Mouse (Mus musculus): ENCODE measurements around the gene Gata3. TPM values are rescaled to one million over a fixed set of nuclear protein-coding genes. Genes with fewer than 3 reads are reported as not detected.
A peak's percentile ranks its signal among the peaks of the same experiment; 100 is the strongest.

The Gata3 gene
- polyA plus RNA-seq, 1 experiment from 2014 or later: 16.0 TPM

DNA sequence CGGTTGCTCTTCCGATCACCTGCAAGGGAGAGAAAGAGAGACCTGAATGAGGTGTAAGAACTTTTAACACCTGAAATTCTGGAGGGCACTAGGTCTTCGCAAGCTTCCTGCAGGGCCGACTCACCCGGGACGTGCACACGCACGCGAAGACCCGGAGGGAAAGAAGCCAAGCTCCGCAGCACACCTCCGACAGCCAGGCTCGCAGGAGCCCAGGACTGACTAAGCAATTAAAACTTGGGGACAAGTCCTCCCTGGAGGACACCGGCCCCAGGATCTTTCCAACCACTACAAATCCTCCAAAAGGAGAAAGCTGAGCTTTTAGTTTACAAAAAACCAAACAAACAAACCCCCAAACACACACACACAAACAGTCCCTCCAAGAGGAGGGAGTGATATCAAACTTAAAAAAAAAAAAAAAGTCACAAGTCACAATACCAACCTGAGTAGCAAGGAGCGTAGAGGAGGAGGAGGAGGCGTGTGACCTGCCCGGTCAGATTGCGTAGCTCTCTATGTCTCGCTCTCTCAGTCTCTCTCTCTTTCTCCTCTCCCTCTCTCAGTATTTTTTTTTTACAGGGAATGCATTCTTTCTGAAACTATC, 11.8 kb downstream of the Gata3 start:
- Histone ChIP-seq H3K36me3 (no peaks in the 10 kb centered on the region), H3K9ac (replicated peaks) (0 out of 2 replicates have a peak overlapping the region, but pooled peaks have one; percentile 3), H3K4me3 (replicated peaks) (peak overlapping the region; percentile 34), H3K4me2 (peak overlapping the region; percentile 66), H3K4me1 (peaks cover 47% of the 10 kb centered on the region), H3K27me3 (replicated peaks) (peaks cover 76% of the 10 kb centered on the region), H3K9me3 (replicated peaks) (no peaks in the 10 kb centered on the region), H3K27ac (replicated peaks) (no peak overlapping the region)
- no peak for ATAC-seq (ENCODE audit: low FRiP score)
- WGBS: under 1% methylated on average over 19 of the region's 19 CpGs

DNA sequence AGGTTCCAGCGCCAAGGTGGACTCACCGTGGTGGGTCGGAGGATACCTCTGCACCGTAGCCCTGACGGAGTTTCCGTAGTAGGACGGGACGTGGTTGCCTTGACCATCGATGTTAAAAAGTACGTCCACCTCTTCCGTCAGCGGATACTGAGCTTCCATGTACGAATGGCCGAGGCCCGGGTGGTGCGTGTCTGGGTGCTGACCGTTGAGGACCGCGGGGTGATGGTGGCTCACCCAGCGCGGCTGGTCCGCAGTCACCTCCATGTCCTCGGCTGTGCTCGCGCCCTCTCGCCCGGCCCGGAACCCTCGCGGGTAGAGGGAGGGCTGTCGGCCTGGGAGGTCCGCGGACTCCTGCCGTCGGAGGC, 12.5 kb downstream of the Gata3 start:
- H3K27ac ChIP-seq (replicated peaks): no peak overlapping the region
- peak overlapping the region; percentile 66 for H3K4me2 ChIP-seq
- no peaks in the 10 kb centered on the region for H3K36me3 ChIP-seq
- H3K9me3 ChIP-seq (replicated peaks): no peaks in the 10 kb centered on the region
- under 1% methylated on average over 35 of the region's 35 CpGs for WGBS
- ATAC-seq (ENCODE audit: low FRiP score): no peak
- H3K4me3 ChIP-seq (replicated peaks): peak overlapping the region; percentile 34
- H3K9ac ChIP-seq (replicated peaks): no peak overlapping the region
- peaks cover 80% of the 10 kb centered on the region for H3K27me3 ChIP-seq (replicated peaks)
- peaks cover 41% of the 10 kb centered on the region for H3K4me1 ChIP-seq

DNA sequence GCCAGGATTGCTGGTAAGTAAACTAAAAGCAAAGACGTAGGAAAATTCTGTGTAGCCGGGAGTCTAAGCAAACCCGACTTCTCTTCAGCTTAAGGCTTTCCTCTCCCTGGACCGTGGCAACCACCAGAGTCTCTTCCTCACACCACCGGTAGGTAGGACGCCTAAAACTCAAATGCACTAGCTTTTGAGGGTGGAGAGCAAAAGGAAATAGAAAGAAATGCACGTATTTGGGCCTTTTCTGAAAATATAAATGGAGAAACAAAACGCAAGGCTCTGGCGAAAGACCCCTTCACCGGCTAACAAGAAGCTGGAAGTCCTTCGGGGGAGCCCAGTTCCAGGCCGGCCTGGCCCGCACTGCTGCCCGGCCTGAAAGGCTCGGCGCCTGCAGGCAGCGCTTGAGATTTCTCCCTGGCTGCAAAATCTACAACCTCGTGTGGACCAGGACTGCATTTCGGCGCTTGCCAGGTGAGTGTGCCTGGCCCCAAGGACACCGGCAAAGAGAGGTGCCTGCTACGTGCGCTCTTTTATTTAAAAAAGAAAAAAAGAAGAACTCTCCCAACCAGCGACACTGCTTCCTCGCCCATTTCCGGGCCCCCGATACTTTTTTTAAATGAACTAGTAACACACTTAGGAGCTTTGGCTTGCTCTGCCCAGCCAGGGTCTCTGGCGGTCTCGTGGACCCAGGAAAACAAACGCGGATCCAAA, 13.1 kb downstream of the Gata3 start:
- H3K4me1 ChIP-seq: peaks cover 37% of the 10 kb centered on the region
- H3K9me3 ChIP-seq (replicated peaks): no peaks in the 10 kb centered on the region
- no peak overlapping the region for H3K9ac ChIP-seq (replicated peaks)
- no peak for ATAC-seq (ENCODE audit: low FRiP score)
- H3K4me2 ChIP-seq: peak overlapping the region; percentile 66
- peaks cover 82% of the 10 kb centered on the region for H3K27me3 ChIP-seq (replicated peaks)
- 1% methylated on average over 31 of the region's 31 CpGs for WGBS
- H3K4me3 ChIP-seq (replicated peaks): peak overlapping the region; percentile 34
- no peak overlapping the region for H3K27ac ChIP-seq (replicated peaks)
- H3K36me3 ChIP-seq: no peaks in the 10 kb centered on the region

DNA sequence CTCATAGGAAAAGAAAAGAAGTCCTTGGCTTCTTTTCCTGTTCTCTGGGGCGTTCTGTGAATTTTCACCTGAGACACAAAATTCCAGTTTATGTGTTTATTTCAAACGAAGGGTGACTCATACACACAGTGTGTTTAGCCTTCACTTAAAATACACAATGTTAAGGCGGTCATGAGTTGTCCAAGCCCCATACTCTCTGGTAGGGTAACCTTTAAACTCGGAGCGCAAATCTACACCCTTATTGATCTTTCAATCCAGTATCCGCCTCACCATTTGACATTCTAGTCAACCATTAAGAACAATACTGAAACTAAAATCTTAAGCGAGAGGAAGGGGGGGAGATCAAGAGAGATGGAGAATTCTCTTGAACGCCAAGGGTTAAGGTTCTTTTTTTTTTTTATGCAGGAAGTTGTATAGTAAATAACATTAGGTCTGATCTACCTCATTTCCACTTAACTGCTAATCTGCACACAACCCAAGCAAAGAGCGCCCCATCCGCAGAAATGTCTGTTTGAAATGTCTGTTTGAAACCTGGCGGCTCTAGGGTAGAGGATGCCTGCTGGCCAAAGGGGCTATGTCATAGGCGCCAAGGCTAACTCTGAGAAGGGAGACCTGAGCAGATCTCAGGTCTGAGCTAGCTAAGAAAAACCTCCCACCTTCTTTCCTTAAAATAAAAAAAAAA, 14.0 kb downstream of the Gata3 start:
- no peak for ATAC-seq (ENCODE audit: low FRiP score)
- H3K9ac ChIP-seq (replicated peaks): no peak overlapping the region
- H3K4me1 ChIP-seq: peaks cover 28% of the 10 kb centered on the region
- no peak overlapping the region for H3K4me3 ChIP-seq (replicated peaks)
- 8% methylated on average over 12 of the region's 12 CpGs for WGBS
- H3K27ac ChIP-seq (replicated peaks): no peak overlapping the region
- no peaks in the 10 kb centered on the region for H3K9me3 ChIP-seq (replicated peaks)
- H3K36me3 ChIP-seq: no peaks in the 10 kb centered on the region
- H3K27me3 ChIP-seq (replicated peaks): peaks cover 82% of the 10 kb centered on the region
- no peak overlapping the region for H3K4me2 ChIP-seq

DNA sequence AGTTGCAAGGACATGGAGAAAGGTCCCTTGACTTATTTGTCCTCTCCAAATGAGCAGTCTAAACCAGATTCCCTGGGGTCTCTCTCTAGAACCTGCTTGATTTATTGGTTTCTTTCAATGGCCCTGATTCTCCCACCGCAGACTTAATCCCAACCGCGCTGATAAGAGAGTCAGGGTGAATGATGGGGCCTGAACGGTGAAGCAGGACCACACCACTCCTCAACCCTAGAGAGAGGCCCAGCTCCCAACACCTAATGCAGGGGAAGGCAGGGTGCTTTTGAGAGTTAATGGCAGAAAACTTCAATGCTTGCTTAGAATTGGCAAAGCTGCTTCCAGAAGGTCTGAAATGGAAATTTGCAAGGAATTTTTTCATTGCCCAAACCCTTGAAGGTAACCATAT, 14.6 kb downstream of the Gata3 start:
- Histone ChIP-seq H3K9ac (replicated peaks) (no peak overlapping the region), H3K9me3 (replicated peaks) (no peaks in the 10 kb centered on the region), H3K4me1 (peaks cover 28% of the 10 kb centered on the region), H3K27me3 (replicated peaks) (peaks cover 84% of the 10 kb centered on the region), H3K4me3 (replicated peaks) (no peak overlapping the region), H3K27ac (replicated peaks) (no peak overlapping the region), H3K36me3 (no peaks in the 10 kb centered on the region), H3K4me2 (peak overlapping the region; percentile 32)
- 4% methylated on average over 4 of the region's 4 CpGs for WGBS
- ATAC-seq (ENCODE audit: low FRiP score): no peak

DNA sequence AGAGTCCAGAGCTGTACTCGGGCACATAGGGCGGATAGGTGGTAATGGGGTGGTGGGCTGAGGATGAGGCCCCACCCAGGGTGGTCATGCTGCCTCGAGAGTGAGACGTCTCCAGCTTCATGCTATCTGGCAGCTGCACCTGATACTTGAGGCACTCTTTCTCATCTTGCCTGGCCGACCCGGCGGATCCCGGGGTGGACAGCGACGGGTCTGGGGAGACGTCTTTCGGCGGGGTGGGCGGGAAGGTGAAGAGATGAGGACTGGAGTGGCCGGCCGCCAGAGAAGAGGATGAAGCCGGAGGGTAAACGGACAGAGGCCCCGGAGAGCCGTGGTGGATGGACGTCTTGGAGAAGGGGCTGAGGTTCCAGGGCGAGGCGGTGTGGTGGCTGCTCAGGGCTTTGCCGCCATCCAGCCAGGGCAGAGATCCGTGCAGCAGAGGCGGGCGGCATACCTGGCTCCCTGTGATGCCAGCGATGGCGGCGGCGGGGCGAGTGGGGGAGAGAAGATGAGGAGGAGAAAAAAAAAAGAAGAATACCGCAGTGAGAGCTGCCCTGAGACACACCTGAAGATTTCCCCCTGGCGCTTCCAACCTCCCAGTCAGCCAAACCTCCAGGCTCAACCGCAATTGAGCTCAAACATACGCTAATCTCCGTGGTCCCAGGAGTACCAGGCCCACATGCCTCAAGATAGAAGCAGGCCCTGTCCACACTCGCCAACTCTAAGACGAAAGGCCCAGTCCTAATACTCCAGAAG, 15.2 kb downstream of the Gata3 start:
- H3K9me3 ChIP-seq (replicated peaks): no peaks in the 10 kb centered on the region
- WGBS: 11% methylated on average over 39 of the region's 39 CpGs
- H3K27ac ChIP-seq (replicated peaks): no peak overlapping the region
- H3K4me2 ChIP-seq: peak overlapping the region; percentile 32
- H3K36me3 ChIP-seq: no peaks in the 10 kb centered on the region
- no peak overlapping the region for H3K9ac ChIP-seq (replicated peaks)
- 0 out of 2 replicates have a peak overlapping the region, but pooled peaks have one; percentile 8 for H3K4me3 ChIP-seq (replicated peaks)
- peaks cover 26% of the 10 kb centered on the region for H3K4me1 ChIP-seq
- H3K27me3 ChIP-seq (replicated peaks): peaks cover 84% of the 10 kb centered on the region
- ATAC-seq (ENCODE audit: low FRiP score): no peak

DNA sequence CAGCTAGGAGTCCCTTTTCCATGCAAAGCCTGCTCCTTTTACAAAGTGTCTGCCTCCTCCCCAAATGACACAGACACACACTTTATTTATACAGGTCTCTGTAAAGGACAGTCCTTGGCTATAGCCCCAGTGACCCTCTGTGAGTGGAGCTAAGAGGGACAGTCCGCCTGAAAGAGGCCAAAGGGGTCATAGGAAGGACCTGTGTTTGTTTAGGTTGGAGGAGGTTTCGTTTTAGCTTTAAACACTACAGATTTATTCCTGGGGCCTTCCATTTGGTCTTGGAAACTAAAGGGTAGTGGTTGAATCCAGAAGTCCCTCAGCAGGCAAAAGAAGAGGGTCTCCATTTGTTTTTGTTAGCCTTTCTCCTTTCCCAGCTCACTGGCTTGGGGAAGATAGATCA, 16.1 kb downstream of the Gata3 start:
- no peak overlapping the region for H3K4me2 ChIP-seq
- peaks cover 76% of the 10 kb centered on the region for H3K27me3 ChIP-seq (replicated peaks)
- no peak for ATAC-seq (ENCODE audit: low FRiP score)
- H3K4me1 ChIP-seq: peaks cover 19% of the 10 kb centered on the region
- H3K9ac ChIP-seq (replicated peaks): no peak overlapping the region
- H3K4me3 ChIP-seq (replicated peaks): no peak overlapping the region
- H3K9me3 ChIP-seq (replicated peaks): no peaks in the 10 kb centered on the region
- H3K27ac ChIP-seq (replicated peaks): no peak overlapping the region
- 23% methylated on average over 2 of the region's 2 CpGs for WGBS
- no peaks in the 10 kb centered on the region for H3K36me3 ChIP-seq

DNA sequence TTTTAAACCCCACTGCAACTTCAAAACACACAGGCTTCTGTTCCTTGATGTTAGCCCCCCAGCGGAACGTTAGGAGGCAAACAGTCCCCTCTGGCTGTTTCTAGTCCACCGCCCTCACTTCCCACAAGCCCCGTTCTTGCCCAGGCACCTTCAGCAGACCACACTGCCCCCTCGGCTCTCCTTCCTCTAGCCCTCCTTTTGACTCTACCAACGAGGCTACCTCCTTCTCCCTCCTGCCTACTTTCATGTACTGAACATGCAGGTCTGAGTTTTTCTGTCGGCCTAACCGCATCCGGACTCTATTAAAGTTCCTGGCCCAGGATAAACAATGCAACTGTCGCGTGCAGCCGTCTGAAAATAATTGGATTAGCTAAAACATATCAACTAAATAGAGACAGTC, 17.2 kb downstream of the Gata3 start:
- Histone ChIP-seq H3K27me3 (replicated peaks) (peaks cover 67% of the 10 kb centered on the region), H3K27ac (replicated peaks) (no peak overlapping the region), H3K4me2 (no peak overlapping the region), H3K4me3 (replicated peaks) (no peak overlapping the region), H3K36me3 (no peaks in the 10 kb centered on the region), H3K9ac (replicated peaks) (no peak overlapping the region), H3K4me1 (peaks cover 15% of the 10 kb centered on the region), H3K9me3 (replicated peaks) (no peaks in the 10 kb centered on the region)
- WGBS: 3% methylated on average over 12 of the region's 12 CpGs
- no peak for ATAC-seq (ENCODE audit: low FRiP score)

DNA sequence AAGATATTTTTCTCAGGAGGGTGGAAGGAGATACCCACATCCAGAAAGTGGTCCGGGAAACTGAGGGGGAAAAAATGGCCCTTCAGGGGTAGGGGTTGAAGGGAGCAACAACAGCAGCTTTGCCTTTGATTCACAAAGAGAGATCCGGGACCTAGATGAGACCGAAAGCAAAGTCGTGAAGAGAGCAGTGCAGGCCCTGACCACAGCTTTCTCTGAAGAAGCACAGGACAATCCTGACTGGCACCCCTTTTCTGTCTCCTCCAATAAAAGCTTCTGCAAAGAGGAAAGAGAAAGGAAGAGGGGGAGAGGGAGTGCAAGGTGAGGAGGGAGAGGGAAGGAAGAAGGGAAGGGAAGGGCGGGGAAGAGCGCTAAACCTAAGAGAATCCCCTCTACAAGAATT, 18.0 kb downstream of the Gata3 start:
- Histone ChIP-seq H3K9me3 (replicated peaks) (no peaks in the 10 kb centered on the region), H3K27ac (replicated peaks) (no peak overlapping the region), H3K4me1 (peaks cover 8% of the 10 kb centered on the region), H3K9ac (replicated peaks) (no peak overlapping the region), H3K27me3 (replicated peaks) (peaks cover 63% of the 10 kb centered on the region), H3K36me3 (no peaks in the 10 kb centered on the region), H3K4me3 (replicated peaks) (no peak overlapping the region), H3K4me2 (no peak overlapping the region)
- 40% methylated on average over 6 of the region's 6 CpGs for WGBS
- no peak for ATAC-seq (ENCODE audit: low FRiP score)

DNA sequence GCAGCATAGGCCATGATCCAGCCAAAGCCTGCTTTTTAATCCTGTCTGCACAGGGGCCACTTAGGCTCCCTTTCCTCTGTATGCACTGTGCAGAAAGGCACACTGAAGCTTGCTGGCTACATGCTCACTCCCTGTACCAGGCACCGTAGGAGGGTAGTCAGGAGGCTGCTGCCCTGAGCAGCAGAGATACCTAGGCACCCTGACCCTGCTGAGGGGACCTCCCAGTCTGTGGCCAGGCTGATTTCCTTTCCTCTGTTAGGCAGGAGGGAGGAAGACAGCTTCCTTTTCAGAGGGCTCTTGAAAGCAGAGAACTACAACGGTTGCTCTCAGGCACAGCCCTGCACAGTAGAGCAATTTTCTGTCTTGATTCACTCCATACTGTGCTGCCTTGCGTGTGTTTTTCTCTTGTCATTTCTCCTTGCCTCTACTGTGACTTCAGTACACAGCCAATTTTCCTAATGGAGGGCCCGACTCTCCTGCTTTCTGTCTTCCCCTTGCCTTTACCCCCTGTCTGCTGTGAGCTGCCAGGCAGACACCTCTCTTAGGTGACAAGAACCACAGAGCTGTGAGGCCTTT, 18.6 kb downstream of the Gata3 start:
- H3K27ac ChIP-seq (replicated peaks): no peak overlapping the region
- 35% methylated on average over 4 of the region's 4 CpGs for WGBS
- no peak overlapping the region for H3K4me3 ChIP-seq (replicated peaks)
- no peak overlapping the region for H3K4me2 ChIP-seq
- peaks cover 63% of the 10 kb centered on the region for H3K27me3 ChIP-seq (replicated peaks)
- no peaks in the 10 kb centered on the region for H3K9me3 ChIP-seq (replicated peaks)
- no peak overlapping the region for H3K9ac ChIP-seq (replicated peaks)
- no peaks in the 10 kb centered on the region for H3K36me3 ChIP-seq
- H3K4me1 ChIP-seq: peaks cover 7% of the 10 kb centered on the region
- no peak for ATAC-seq (ENCODE audit: low FRiP score)

DNA sequence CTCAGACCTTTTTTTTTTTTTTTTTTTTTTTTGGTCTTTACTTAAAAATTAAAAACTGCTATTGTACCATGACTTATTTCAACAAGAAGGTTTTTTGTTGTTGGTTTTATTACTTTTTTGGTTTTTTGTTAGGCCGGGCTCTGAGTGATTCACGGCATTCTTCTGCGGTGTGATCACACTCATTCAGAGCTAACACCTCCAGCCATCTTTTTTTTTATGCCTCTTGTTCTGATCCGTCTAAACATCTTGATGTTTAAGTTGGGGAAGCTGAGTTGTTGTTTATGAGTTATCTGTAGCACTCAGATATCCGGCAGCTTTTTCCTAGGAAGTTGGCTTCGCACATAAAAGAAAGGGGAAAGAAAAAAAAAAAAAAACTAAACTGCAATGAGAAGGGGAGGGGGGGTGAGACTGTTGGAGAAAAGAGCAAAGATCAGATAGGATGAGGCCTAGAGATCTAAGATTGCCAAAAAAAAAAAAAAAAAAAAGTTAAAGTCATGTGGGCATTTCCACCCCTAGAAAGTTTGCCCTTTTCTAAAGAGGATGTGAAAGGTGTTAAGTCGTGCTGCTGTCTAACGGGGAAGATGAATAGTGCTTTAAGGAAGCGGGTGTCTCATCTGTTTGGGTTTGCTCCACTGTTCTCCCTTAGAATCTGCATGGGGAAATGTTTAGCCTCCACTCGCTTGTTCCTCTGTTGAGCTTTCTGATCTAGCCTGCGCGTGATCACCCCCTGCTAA, 22.6 kb downstream of the Gata3 start:
- no peak overlapping the region for H3K27ac ChIP-seq (replicated peaks)

More for the DNA sequence above, 22.6 kb downstream of the Gata3 start:
- no peak for ATAC-seq (ENCODE audit: low FRiP score)
- H3K36me3 ChIP-seq: no peaks in the 10 kb centered on the region
- no peak overlapping the region for H3K4me3 ChIP-seq (replicated peaks)
- 67% methylated on average over 12 of the region's 12 CpGs for WGBS
- H3K4me1 ChIP-seq: no peaks in the 10 kb centered on the region
- no peak overlapping the region for H3K9ac ChIP-seq (replicated peaks)
- no peak overlapping the region for H3K4me2 ChIP-seq
- no peaks in the 10 kb centered on the region for H3K9me3 ChIP-seq (replicated peaks)
- H3K27me3 ChIP-seq (replicated peaks): peaks cover 25% of the 10 kb centered on the region
